Mouse (Mus musculus) hindbrain, embryonic 15.5 days (tissue): Measurements from ENCODE around the gene Ptprd. TPM values are rescaled to one million over a fixed set of nuclear protein-coding genes. Genes with fewer than 3 reads are reported as not detected.

Experiments
- ATAC-seq: fragments of 200-750 bp; cut with Nextera tagmentation; 2 replicates; pipeline ENCODE4 v1.8.0; 2017; ENCODE audit warnings: low read depth, moderate number of reproducible peaks, moderate TSS enrichment; ENCODE audit not compliant: low FRiP score
- H3K27ac ChIP-seq: fragments of 300-500 bp; sonication (generic); replicated peaks from 2 replicates; pipeline ENCODE4 v1.5.1; 2015; ENCODE audit warnings: mild to moderate bottlenecking, inconsistent platforms
- H3K27me3 ChIP-seq: fragments of 300-500 bp; sonication (generic); 2 replicates; pipeline ENCODE4 v1.6.1; 2015; ENCODE audit warnings: control low read depth, inconsistent platforms
- H3K36me3 ChIP-seq: fragments of 300-500 bp; sonication (generic); 2 replicates; pipeline ENCODE4 v1.6.1; 2015; ENCODE audit warnings: control low read depth, inconsistent platforms
- H3K4me1 ChIP-seq: fragments of 300-500 bp; sonication (generic); replicated peaks from 2 replicates; pipeline ENCODE4 v1.6.1; 2015; ENCODE audit warnings: control low read depth, inconsistent platforms
- H3K4me2 ChIP-seq: fragments of 300-500 bp; sonication (generic); 2 replicates; pipeline ENCODE4 v1.6.1; 2015; ENCODE audit warnings: moderate library complexity, mild to moderate bottlenecking, inconsistent platforms
- H3K4me3 ChIP-seq: fragments of 300-500 bp; sonication (generic); 2 replicates; pipeline ENCODE4 v1.5.1; 2015; ENCODE audit warnings: mild to moderate bottlenecking, inconsistent platforms
- H3K9ac ChIP-seq: fragments of 300-500 bp; sonication (generic); 2 replicates; pipeline ENCODE4 v1.6.1; 2015; ENCODE audit warnings: inconsistent platforms
- H3K9me3 ChIP-seq: fragments of 300-500 bp; sonication (generic); 2 replicates; pipeline ENCODE4 v1.6.1; 2016; ENCODE audit warnings: control low read depth, inconsistent platforms
- WGBS: fragments of 180-500 bp; shearing (Covaris S2); methylation state at CpG from one replicate; pipeline ENCODE4 v1.1.7; 2015; 5-methylcytosine and 5-hydroxymethylcytosine counted together
- polyA plus RNA-seq: library from polyadenylated mRNA; unstranded; fragments of >200 nt; fragmentation: Nextera tagmentation; extraction: Ambion mirVana; gene quantifications from 2 replicates; pipeline ENCODE4 v1.2.1, GENCODE M21; 2015

The Ptprd gene
- polyA plus RNA-seq, 1 experiment from 2014 or later, result 78.2 TPM

- 30% methylated on average over 3 of the region's 3 CpGs for WGBS
These were observed 69.5 kb downstream of the Ptprd start for GRCm38 (mm10) chr4:78142088-78142766.

DNA sequence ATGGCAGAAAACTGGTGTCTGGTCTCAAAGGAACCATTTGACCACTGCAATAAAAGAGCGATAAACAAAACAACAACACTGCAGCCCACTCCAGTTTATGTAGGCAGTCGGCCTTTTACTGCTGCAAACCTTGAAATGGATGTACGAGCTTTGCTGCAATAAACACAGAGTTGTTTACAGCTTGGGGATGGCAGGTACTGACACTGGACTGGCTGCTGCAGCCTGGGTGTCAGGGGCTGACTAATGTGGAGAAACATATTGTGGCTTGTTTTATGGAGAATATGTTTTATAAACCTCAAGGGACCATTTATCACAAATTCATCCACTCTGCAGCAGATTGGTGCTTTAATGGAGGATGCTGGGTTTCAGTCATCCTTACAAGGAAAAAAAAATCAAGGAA is 100.9 kb downstream of the Ptprd start:
- ATAC-seq, result no peak
- Histone ChIP-seq H3K9ac (no peak overlapping the region), H3K9me3 (no peaks in the 10 kb centered on the region), H3K27me3 (no peaks in the 10 kb centered on the region), H3K27ac (no peak overlapping the region), H3K4me2 (no peak overlapping the region), H3K36me3 (no peaks in the 10 kb centered on the region), H3K4me1 (0 out of 2 replicates have a peak, but pooled peaks cover 5% of the 10 kb centered on the region), H3K4me3 (no peak overlapping the region)
- 51% methylated on average over 3 of the region's 3 CpGs for WGBS

More at GRCm38 (mm10) chr4:78142088-78142766, 69.5 kb downstream of the Ptprd start:
- Histone ChIP-seq H3K9me3 (no peaks in the 10 kb centered on the region), H3K27me3 (no peaks in the 10 kb centered on the region), H3K4me3 (no peak overlapping the region), H3K36me3 (no peaks in the 10 kb centered on the region), H3K27ac (peak overlapping the region; percentile 36), H3K4me1 (peaks cover 7% of the 10 kb centered on the region), H3K9ac (no peak overlapping the region), H3K4me2 (no peak overlapping the region)
- peak; percentile 76 for ATAC-seq

GRCm38 (mm10) chr4:78097526-78097925 is 114.2 kb downstream of the Ptprd start:
- Histone ChIP-seq H3K4me2 (no peak overlapping the region), H3K27me3 (no peaks in the 10 kb centered on the region), H3K27ac (no peak overlapping the region), H3K4me3 (no peak overlapping the region), H3K9ac (no peak overlapping the region), H3K36me3 (no peaks in the 10 kb centered on the region), H3K9me3 (no peaks in the 10 kb centered on the region), H3K4me1 (no peaks in the 10 kb centered on the region)
- ATAC-seq, result no peak

GRCm38 (mm10) chr4:78082744-78083143 is 129.0 kb downstream of the Ptprd start:
- Histone ChIP-seq H3K4me1 (no peaks in the 10 kb centered on the region), H3K4me2 (no peak overlapping the region), H3K36me3 (no peaks in the 10 kb centered on the region), H3K27ac (no peak overlapping the region), H3K9ac (no peak overlapping the region), H3K4me3 (no peak overlapping the region), H3K9me3 (no peaks in the 10 kb centered on the region), H3K27me3 (no peaks in the 10 kb centered on the region)
- no peak for ATAC-seq

- Histone ChIP-seq H3K27me3 (no peaks in the 10 kb centered on the region), H3K36me3 (no peaks in the 10 kb centered on the region), H3K9ac (no peak overlapping the region), H3K4me1 (no peaks in the 10 kb centered on the region), H3K27ac (no peak overlapping the region), H3K4me3 (no peak overlapping the region), H3K9me3 (no peaks in the 10 kb centered on the region), H3K4me2 (no peak overlapping the region)
- no peak for ATAC-seq
These were observed 134.3 kb downstream of the Ptprd start for GRCm38 (mm10) chr4:78077499-78077898.

DNA sequence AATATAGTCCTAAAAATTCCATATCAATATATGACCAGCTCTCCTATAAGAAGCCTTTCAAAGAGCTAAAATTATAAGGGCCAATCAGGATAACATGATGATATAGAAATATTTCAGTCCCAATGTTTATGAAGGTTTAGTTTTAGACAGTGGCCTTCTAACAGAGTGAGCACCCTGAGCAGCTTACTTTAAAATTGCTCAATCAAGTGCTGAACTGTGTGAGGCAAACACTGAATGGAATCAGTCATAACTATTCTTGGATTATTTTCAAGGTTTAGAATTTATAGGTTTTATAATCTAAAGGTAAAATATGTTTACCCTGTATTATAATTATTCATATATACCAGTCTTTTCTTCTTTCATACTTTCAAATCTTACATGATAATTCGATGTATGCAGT is 134.7 kb downstream of the Ptprd start:
- Histone ChIP-seq H3K9ac (no peak overlapping the region), H3K4me2 (no peak overlapping the region), H3K4me3 (no peak overlapping the region), H3K9me3 (no peaks in the 10 kb centered on the region), H3K4me1 (no peaks in the 10 kb centered on the region), H3K27me3 (no peaks in the 10 kb centered on the region), H3K27ac (no peak overlapping the region), H3K36me3 (no peaks in the 10 kb centered on the region)
- WGBS, result 75% methylated on average over 1 of the region's 1 CpGs
- no peak for ATAC-seq

DNA sequence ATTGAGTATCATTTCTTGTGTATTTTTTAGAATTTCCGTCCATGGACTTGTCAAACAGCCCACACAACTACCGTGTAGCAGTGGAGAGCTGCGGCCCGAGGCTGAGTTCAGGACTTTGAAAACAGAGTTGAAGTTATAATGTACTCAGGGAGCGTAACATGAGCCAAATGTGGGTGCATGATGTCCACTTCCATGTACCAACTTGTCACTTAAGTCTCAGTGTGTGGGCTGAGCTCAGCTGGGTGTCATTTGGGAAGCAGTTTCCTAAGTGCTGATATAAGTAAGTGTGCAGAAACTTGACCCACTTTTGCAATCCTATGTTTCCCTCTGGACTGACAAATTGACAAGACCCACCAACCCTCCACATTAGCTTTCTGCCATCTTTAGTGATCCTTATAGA is 173.4 kb downstream of the Ptprd start:
- no peak for ATAC-seq
- no peak overlapping the region for H3K4me2 ChIP-seq
- WGBS, result 89% methylated on average over 5 of the region's 5 CpGs

DNA sequence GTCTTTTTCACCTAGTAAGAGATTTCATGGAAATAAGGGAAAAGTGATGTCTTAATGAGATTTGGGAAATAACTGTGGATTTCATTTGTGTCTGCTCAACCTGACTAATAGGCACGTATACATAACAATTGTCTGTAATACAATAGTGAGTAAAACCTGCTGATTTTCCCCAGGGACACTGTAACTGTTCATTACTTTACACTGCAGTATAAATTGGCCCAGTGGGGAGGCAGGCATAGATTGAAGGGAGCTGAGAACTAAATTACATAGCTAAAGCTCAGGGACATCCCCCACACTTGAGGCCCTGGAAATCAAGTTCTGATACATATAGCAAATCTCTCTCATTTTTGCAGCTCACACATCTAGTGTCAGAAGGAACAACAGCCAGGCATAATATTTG is 209.7 kb downstream of the Ptprd start:
- Histone ChIP-seq H3K27ac (no peak overlapping the region), H3K4me2 (no peak overlapping the region), H3K4me3 (no peak overlapping the region), H3K9ac (no peak overlapping the region), H3K27me3 (no peaks in the 10 kb centered on the region), H3K9me3 (no peaks in the 10 kb centered on the region), H3K4me1 (no peaks in the 10 kb centered on the region), H3K36me3 (no peaks in the 10 kb centered on the region)
- 25% methylated on average over 1 of the region's 1 CpGs for WGBS
- no peak for ATAC-seq

More for the DNA sequence above, 173.4 kb downstream of the Ptprd start:
- Histone ChIP-seq H3K9ac (no peak overlapping the region), H3K27me3 (no peaks in the 10 kb centered on the region), H3K4me1 (no peaks in the 10 kb centered on the region), H3K4me3 (no peak overlapping the region), H3K9me3 (no peaks in the 10 kb centered on the region), H3K36me3 (no peaks in the 10 kb centered on the region), H3K27ac (no peak overlapping the region)

GRCm38 (mm10) chr4:77992709-77993108 is 219.1 kb downstream of the Ptprd start:
- H3K36me3 ChIP-seq, result no peaks in the 10 kb centered on the region
- no peak overlapping the region for H3K4me3 ChIP-seq
- H3K4me1 ChIP-seq, result no peaks in the 10 kb centered on the region
- 76% methylated on average over 4 of the region's 4 CpGs for WGBS
- no peak overlapping the region for H3K4me2 ChIP-seq
- ATAC-seq, result no peak
- no peaks in the 10 kb centered on the region for H3K27me3 ChIP-seq
- no peak overlapping the region for H3K27ac ChIP-seq
- no peak overlapping the region for H3K9ac ChIP-seq
- no peaks in the 10 kb centered on the region for H3K9me3 ChIP-seq

GRCm38 (mm10) chr4:77982094-77982493 is 229.7 kb downstream of the Ptprd start:
- no peak for ATAC-seq
- 85% methylated on average over 4 of the region's 4 CpGs for whole genome bisulfite sequencing

GRCm38 (mm10) chr4:77961711-77962110 is 250.1 kb downstream of the Ptprd start:
- no peak for ATAC-seq
- Histone ChIP-seq H3K4me1 (no peaks in the 10 kb centered on the region), H3K4me3 (no peak overlapping the region), H3K27ac (no peak overlapping the region), H3K9ac (no peak overlapping the region), H3K27me3 (no peaks in the 10 kb centered on the region), H3K9me3 (no peaks in the 10 kb centered on the region), H3K36me3 (no peaks in the 10 kb centered on the region), H3K4me2 (no peak overlapping the region)
- 26% methylated on average over 2 of the region's 2 CpGs for WGBS

More at GRCm38 (mm10) chr4:77982094-77982493, 229.7 kb downstream of the Ptprd start:
- Histone ChIP-seq H3K4me3 (no peak overlapping the region), H3K9me3 (no peaks in the 10 kb centered on the region), H3K27me3 (no peaks in the 10 kb centered on the region), H3K4me2 (no peak overlapping the region), H3K36me3 (no peaks in the 10 kb centered on the region), H3K27ac (no peak overlapping the region), H3K4me1 (no peaks in the 10 kb centered on the region), H3K9ac (no peak overlapping the region)

- no peak for ATAC-seq
- Histone ChIP-seq H3K4me2 (no peak overlapping the region), H3K9ac (no peak overlapping the region), H3K36me3 (no peaks in the 10 kb centered on the region), H3K9me3 (no peaks in the 10 kb centered on the region), H3K4me3 (no peak overlapping the region), H3K4me1 (no peaks in the 10 kb centered on the region), H3K27ac (no peak overlapping the region), H3K27me3 (no peaks in the 10 kb centered on the region)
- 78% methylated on average over 4 of the region's 4 CpGs for WGBS
These were observed 322.3 kb downstream of the Ptprd start for GRCm38 (mm10) chr4:77889489-77889888.

DNA sequence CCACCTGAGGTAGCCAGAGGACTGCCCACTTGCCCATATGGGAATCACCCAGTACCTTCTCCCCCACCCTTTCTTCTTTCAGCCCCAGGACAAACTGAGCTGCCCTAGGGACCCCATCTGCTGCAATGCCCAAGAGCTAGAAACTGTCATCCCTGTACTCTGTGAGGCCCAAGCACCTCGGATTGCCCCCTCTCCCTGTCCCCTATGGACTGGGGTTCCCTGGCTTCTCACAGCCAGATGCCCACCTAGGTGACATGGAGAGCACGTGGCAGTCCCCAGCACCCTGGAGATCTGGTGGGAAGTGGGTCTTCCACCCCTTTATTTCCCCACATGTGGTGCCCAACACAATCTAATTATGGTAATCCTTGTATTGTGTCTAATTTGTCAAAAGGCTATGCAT is 331.5 kb downstream of the Ptprd start:
- H3K4me3 ChIP-seq, result no peak overlapping the region
- no peaks in the 10 kb centered on the region for H3K36me3 ChIP-seq
- WGBS, result 40% methylated on average over 2 of the region's 2 CpGs
- H3K4me2 ChIP-seq, result no peak overlapping the region
- H3K4me1 ChIP-seq, result no peaks in the 10 kb centered on the region
- no peaks in the 10 kb centered on the region for H3K9me3 ChIP-seq
- no peaks in the 10 kb centered on the region for H3K27me3 ChIP-seq
- no peak overlapping the region for H3K27ac ChIP-seq
- ATAC-seq, result no peak
- no peak overlapping the region for H3K9ac ChIP-seq
